Mouse (Mus musculus) stomach, postnatal 0 days (tissue): Measurements from ENCODE around the gene Olfr525. TPM values are rescaled to one million over a fixed set of nuclear protein-coding genes. Genes with fewer than 3 reads are reported as not detected.

Source experiments
- ATAC-seq: fragments of 200-750 bp; cut with Nextera tagmentation; 2 replicates; pipeline ENCODE4 v1.8.0; 2017; ENCODE audit not compliant: low FRiP score, low TSS enrichment
- DNase-seq: peaks from one replicate; pipeline ENCODE4 v3.0.0-alpha.2; 2016; ENCODE audit warnings: low spot score
- H3K27ac ChIP-seq: fragments of 300-500 bp; sonication (generic); replicated peaks from 2 replicates; pipeline ENCODE4 v1.5.1; 2014; ENCODE audit warnings: mild to moderate bottlenecking, control low read depth
- H3K27me3 ChIP-seq: fragments of 300-500 bp; sonication (generic); 2 replicates; pipeline ENCODE4 v1.6.1; 2014; ENCODE audit warnings: low read length; ENCODE audit not compliant: control insufficient read depth, insufficient read depth
- H3K36me3 ChIP-seq: fragments of 300-500 bp; sonication (generic); 2 replicates; pipeline ENCODE4 v1.6.1; 2014; ENCODE audit warnings: low read length, mixed read lengths; ENCODE audit not compliant: control insufficient read depth, insufficient read depth
- H3K4me1 ChIP-seq: fragments of 300-500 bp; sonication (generic); replicated peaks from 2 replicates; pipeline ENCODE4 v1.6.1; 2014; ENCODE audit warnings: antibody characterized with exemption; ENCODE audit not compliant: control insufficient read depth, insufficient read depth
- H3K4me2 ChIP-seq: fragments of 300-500 bp; sonication (generic); replicated peaks from 2 replicates; pipeline ENCODE4 v1.6.1; 2014; ENCODE audit warnings: low read depth, mild to moderate bottlenecking, control low read depth, moderate library complexity
- H3K4me3 ChIP-seq: fragments of 300-500 bp; sonication (generic); 2 replicates; pipeline ENCODE4 v1.5.1; 2014; ENCODE audit warnings: low read depth, low read length, control low read depth
- H3K9ac ChIP-seq: fragments of 300-500 bp; sonication (generic); 2 replicates; pipeline ENCODE4 v1.6.1; 2014; ENCODE audit warnings: mild to moderate bottlenecking, low read length, control low read depth, mixed read lengths
- H3K9me3 ChIP-seq: fragments of 300-500 bp; sonication (generic); 2 replicates; pipeline ENCODE4 v1.6.1; 2016; ENCODE audit warnings: low read length; ENCODE audit not compliant: control insufficient read depth
- CTCF ChIP-seq: IDR thresholded peaks from 2 replicates; pipeline ENCODE4 v1.5.1; 2016; ENCODE audit warnings: antibody characterized with exemption, low read depth, mild to moderate bottlenecking, moderate library complexity
- EP300 ChIP-seq: optimal IDR thresholded peaks from 2 replicates; pipeline ENCODE3; 2016; ENCODE audit warnings: antibody characterized with exemption
- WGBS: fragments of 180-500 bp; shearing (Covaris S2); extraction: QIAGEN DNeasy Blood & Tissue Kit; methylation state at CpG from one replicate; pipeline ENCODE4 v1.1.7; 2014; 5-methylcytosine and 5-hydroxymethylcytosine counted together
- polyA plus RNA-seq: library from polyadenylated mRNA; unstranded; fragments of >200 nt; fragmentation: Nextera tagmentation; extraction: Ambion mirVana; gene quantifications from 2 replicates; pipeline ENCODE4 v1.2.1, GENCODE M21; 2015

Olfr525 gene
- polyA plus RNA-seq, 1 experiment from 2014 or later = not detected

GRCm38 (mm10) chr7:140329766-140330304 lies 9.2 kb downstream of the Olfr525 start:
- Histone ChIP-seq H3K27ac (no peak overlapping the region), H3K27me3 (no peaks in the 10 kb centered on the region), H3K9me3 (no peaks in the 10 kb centered on the region), H3K4me1 (no peaks in the 10 kb centered on the region), H3K9ac (no peak overlapping the region), H3K36me3 (no peaks in the 10 kb centered on the region), H3K4me3 (no peak overlapping the region), H3K4me2 (no peak overlapping the region)
- TF ChIP-seq EP300 = no peak
- TF ChIP-seq CTCF = no peak
- WGBS = 27% methylated on average over 1 of the region's 1 CpGs
- ATAC-seq (no peak), DNase-seq (no peak)

DNA sequence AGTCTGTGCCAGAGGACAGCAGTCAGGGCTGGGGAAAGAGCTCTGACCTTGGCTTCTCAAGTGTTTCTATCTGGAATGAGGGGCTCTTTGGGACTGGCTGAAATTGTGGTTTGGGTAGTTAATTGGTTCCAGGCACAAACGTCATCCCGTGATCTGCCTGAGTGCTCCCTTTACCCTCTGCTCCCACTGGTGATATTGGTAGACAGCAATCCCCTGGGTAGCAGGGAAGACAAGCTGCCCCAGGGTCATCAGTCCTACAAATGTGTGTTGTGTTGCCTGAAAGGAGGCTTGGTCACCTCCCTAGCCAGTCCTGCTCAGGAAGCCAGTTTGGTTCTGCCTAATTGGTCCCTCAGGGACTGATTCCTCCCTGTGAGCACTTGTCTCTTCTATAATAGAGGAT lies 13.1 kb downstream of the Olfr525 start, which contains the start of gene Olfr527:
Gene Olfr527, plus strand, starts transcription at position 301 of the 400 bp plus-strand sequence.
- Histone ChIP-seq H3K9ac (no peak within 1 kb of the TSS), H3K4me1 (no peaks in the 10 kb centered on the region), H3K4me3 (no peak within 1 kb of the TSS), H3K36me3 (no peaks in the 10 kb centered on the region), H3K9me3 (no peaks in the 10 kb centered on the region), H3K27ac (no peak within 1 kb of the TSS), H3K27me3 (no peaks in the 10 kb centered on the region), H3K4me2 (no peak within 1 kb of the TSS)
- DNase-seq (no peak), ATAC-seq (no peak)
- WGBS = 90% methylated on average over 2 of the region's 2 CpGs
- TF ChIP-seq EP300 (no peak), CTCF (no peak)

DNA sequence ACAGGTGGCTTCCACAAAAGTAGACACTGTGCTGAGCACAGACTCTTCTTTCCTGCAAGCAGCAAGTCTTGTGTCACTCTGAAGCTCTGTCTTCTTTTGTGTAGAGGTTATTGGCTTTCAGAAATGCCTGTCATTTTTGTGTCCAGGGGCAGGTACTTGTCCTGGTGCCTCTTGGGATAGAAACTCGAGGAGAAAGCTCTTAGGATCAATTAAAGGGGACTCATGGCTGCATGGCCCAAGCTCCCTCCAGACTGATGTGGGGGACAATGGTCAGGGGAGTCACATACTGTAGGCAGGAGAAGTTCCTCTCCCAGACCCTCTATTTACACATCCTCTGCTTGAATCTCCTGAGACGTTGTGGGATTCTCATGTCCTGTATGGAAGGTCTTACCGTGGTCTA lies 40.9 kb downstream of the Olfr525 start, which contains the start of gene Olfr60:
Gene Olfr60, minus strand, starts transcription at position 101 of the 400 bp plus-strand sequence.
- no peak for ATAC-seq

DNA sequence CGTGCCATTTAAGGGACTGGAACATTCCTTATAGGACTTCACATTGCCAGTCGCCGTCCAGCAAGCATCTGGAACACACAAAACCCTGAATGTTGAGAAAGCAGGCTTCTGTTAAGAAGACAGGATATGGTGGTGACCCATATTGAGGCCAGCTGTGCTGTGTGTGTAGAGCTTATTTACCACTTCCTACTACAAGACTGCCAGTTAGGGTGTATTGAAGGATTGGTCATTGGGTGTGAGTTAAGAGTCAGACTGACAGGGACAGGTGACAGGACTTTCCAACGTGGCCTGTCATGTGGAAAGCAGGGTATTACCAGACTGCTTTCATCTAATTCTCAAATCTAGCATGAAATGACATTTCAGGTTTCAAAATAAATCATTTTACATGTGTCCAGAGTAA lies 53.6 kb downstream of the Olfr525 start:
- Histone ChIP-seq H3K9me3 (no peaks in the 10 kb centered on the region), H3K9ac (no peak overlapping the region), H3K36me3 (no peaks in the 10 kb centered on the region), H3K27me3 (no peaks in the 10 kb centered on the region), H3K4me1 (no peaks in the 10 kb centered on the region), H3K4me2 (no peak overlapping the region), H3K4me3 (no peak overlapping the region), H3K27ac (no peak overlapping the region)
- TF ChIP-seq EP300 = no peak
- no peak for TF ChIP-seq CTCF
- DNase-seq (no peak), ATAC-seq (no peak)
- 71% methylated on average over 4 of the region's 4 CpGs for WGBS

More for the DNA sequence above, 40.9 kb downstream of the Olfr525 start, which contains the start of gene Olfr60:
- no peak for DNase-seq
- Histone ChIP-seq H3K4me2 (no peak within 1 kb of the TSS), H3K27ac (no peak within 1 kb of the TSS), H3K9me3 (no peaks in the 10 kb centered on the region), H3K9ac (no peak within 1 kb of the TSS), H3K4me3 (no peak within 1 kb of the TSS), H3K4me1 (no peaks in the 10 kb centered on the region), H3K36me3 (no peaks in the 10 kb centered on the region), H3K27me3 (no peaks in the 10 kb centered on the region)
- TF ChIP-seq CTCF (no peak), EP300 (no peak)
- WGBS = 55% methylated on average over 3 of the region's 3 CpGs

DNA sequence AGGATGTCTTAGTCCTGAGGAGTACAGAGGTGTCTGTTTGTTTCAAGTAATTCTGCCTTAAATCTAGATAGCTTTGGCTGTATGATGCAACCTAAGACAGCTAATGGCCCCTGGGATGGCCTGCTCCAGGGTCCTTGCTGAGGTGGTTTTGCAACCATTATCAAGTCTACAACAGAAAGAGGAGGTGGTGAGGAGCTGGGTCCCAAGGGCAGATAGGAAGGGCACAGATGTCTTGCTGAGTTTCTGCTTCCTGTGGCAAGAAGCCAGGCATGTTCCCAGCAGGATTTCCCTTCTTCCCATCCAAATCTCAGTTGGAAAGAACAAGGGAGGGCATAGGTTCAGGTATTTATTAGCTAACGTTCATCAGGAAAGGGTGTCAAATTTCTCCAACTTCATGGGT lies 55.6 kb downstream of the Olfr525 start, which contains the start of gene Olfr530:
Gene Olfr530, minus strand, starts transcription at position 101 of the 400 bp plus-strand sequence.
- no peaks in the 10 kb centered on the region for H3K9me3 ChIP-seq
- H3K9ac ChIP-seq = no peak within 1 kb of the TSS
- no peak within 1 kb of the TSS for H3K27ac ChIP-seq
- TF ChIP-seq EP300 (no peak), CTCF (no peak)
- H3K27me3 ChIP-seq = no peaks in the 10 kb centered on the region
- no peak within 1 kb of the TSS for H3K4me3 ChIP-seq
- no peak within 1 kb of the TSS for H3K4me2 ChIP-seq
- no peaks in the 10 kb centered on the region for H3K36me3 ChIP-seq
- 40% methylated on average over 1 of the region's 1 CpGs for WGBS
- ATAC-seq (no peak), DNase-seq (no peak)
- no peaks in the 10 kb centered on the region for H3K4me1 ChIP-seq

DNA sequence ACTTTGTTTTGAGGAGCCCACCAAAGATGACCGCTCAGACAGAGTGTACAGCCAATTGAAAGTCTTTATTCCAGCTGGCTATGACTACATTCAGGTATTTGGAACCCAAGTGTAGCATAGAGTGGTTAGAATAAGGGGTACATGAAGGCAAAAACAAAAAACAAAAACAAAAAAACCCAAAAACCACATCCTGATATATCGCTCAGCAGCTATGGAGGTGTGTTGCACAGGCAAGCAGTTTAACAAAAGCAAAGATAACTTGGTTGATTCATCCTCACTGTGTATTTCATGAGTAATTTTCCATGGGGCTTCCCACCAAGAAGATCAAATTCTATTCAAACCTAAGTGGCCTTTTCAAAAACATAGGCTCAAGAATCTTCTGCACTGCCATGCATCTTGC lies 56.3 kb downstream of the Olfr525 start:
- Histone ChIP-seq H3K27ac (no peak overlapping the region), H3K9ac (no peak overlapping the region), H3K4me3 (no peak overlapping the region), H3K4me2 (no peak overlapping the region), H3K27me3 (no peaks in the 10 kb centered on the region), H3K9me3 (no peaks in the 10 kb centered on the region), H3K36me3 (no peaks in the 10 kb centered on the region), H3K4me1 (no peaks in the 10 kb centered on the region)
- DNase-seq (no peak), ATAC-seq (no peak)
- WGBS = 93% methylated on average over 2 of the region's 2 CpGs
- TF ChIP-seq CTCF = no peak
- no peak for TF ChIP-seq EP300

Other genes with a start within 250 kb of the Olfr525 start
- gene Caly, start 238.3 kb upstream of the Olfr525 start, polyA plus RNA-seq = 4.5 and 5.6 TPM in 2 replicates
- 24.4 and 45.2 TPM in 2 replicates for gene Prap1, start 227.5 kb upstream of the Olfr525 start, polyA plus RNA-seq
- 41.2 and 44.5 TPM in 2 replicates for gene Fuom, start 218.4 kb upstream of the Olfr525 start, polyA plus RNA-seq
- 27.7 and 27.8 TPM in 2 replicates for gene Paox, start 205.1 kb upstream of the Olfr525 start, polyA plus RNA-seq
- 139 and 143 TPM in 2 replicates for gene Echs1, start 204.4 kb upstream of the Olfr525 start, polyA plus RNA-seq
- 19.8 and 20.6 TPM in 2 replicates for gene Mtg1, start 183.3 kb upstream of the Olfr525 start, polyA plus RNA-seq
- gene Sprn, start 166.0 kb upstream of the Olfr525 start, polyA plus RNA-seq = 0.90 and 1.1 TPM in 2 replicates
- gene Olfr522, start 156.1 kb upstream of the Olfr525 start, polyA plus RNA-seq = not detected in 2 replicates
- not detected in 2 replicates for gene Olfr523, start 147.6 kb upstream of the Olfr525 start, polyA plus RNA-seq
- not detected in 2 replicates for gene Olfr524, start 114.9 kb upstream of the Olfr525 start, polyA plus RNA-seq
- 0.11 TPM in 2 replicates for gene Cd163l1, start 102.6 kb upstream of the Olfr525 start, polyA plus RNA-seq
- gene 5830411N06Rik, start 73.6 kb upstream of the Olfr525 start, polyA plus RNA-seq = not detected in 2 replicates
- not detected in 2 replicates for gene Olfr527, start 13.2 kb downstream of the Olfr525 start, polyA plus RNA-seq
- gene Olfr60, start 40.8 kb downstream of the Olfr525 start, polyA plus RNA-seq = not detected in 2 replicates
- gene Olfr530, start 55.5 kb downstream of the Olfr525 start, polyA plus RNA-seq = not detected in 2 replicates
- 0.04 TPM in 1 of 2 replicates, not detected in the other for gene Olfr531, start 82.1 kb downstream of the Olfr525 start, polyA plus RNA-seq
- gene Olfr532, start 100.8 kb downstream of the Olfr525 start, polyA plus RNA-seq = 0.07 TPM in 1 of 2 replicates, not detected in the other
- not detected in 2 replicates for gene Olfr533, start 142.5 kb downstream of the Olfr525 start, polyA plus RNA-seq
- gene Olfr535, start 163.4 kb downstream of the Olfr525 start, polyA plus RNA-seq = not detected in 2 replicates
- not detected in 2 replicates for gene Olfr536, start 186.5 kb downstream of the Olfr525 start, polyA plus RNA-seq
- gene Olfr538, start 247.0 kb downstream of the Olfr525 start, polyA plus RNA-seq = not detected in 2 replicates